Mouse (Mus musculus) megakaryocyte, adult 5-6 weeks (primary cell): ENCODE data around the gene Rarres2. TPM values are rescaled to one million over a fixed set of nuclear protein-coding genes. Genes with fewer than 3 reads are reported as not detected.
A peak's percentile ranks its signal among the peaks of the same experiment; 100 is the strongest.

ENCODE experiments used
- ATAC-seq: 2 replicates; pipeline ENCODE4 v1.8.0; 2016; ENCODE audit warnings: mild to moderate bottlenecking, inconsistent platforms; ENCODE audit not compliant: poor library complexity, severe bottlenecking
- total RNA-seq, 2 experiments: library from RNA; stranded (forward) in 1 of 2; stranded (reverse) in 1 of 2; fragments of 153-499, 151-499 nt in 1 of 2; fragments of 221-1000, 200-1000 nt in 1 of 2; gene quantifications; 2 replicates each; pipeline versions ENCODE4 v1.2.3 to v1.2.4; 2015 to 2017

The Rarres2 gene
- total RNA-seq, 2 experiments from 2014 or later = 0.15 to 0.74 TPM

- no peak for ATAC-seq
Measured at GRCm38 (mm10) chr6:48581257-48581656, 8.7 kb upstream of the Rarres2 start.

- ATAC-seq = peak; percentile 81
Measured at GRCm38 (mm10) chr6:48579215-48579648, 6.6 kb upstream of the Rarres2 start.

- no peak for ATAC-seq
Measured at GRCm38 (mm10) chr6:48578736-48579135, 6.1 kb upstream of the Rarres2 start.

GRCm38 (mm10) chr6:48573981-48574380, 1.4 kb upstream of the Rarres2 start:
- ATAC-seq = no peak

GRCm38 (mm10) chr6:48573280-48573679, 691 bp upstream of the Rarres2 start:
- no peak for ATAC-seq

GRCm38 (mm10) chr6:48572014-48572413, 575 bp downstream of the Rarres2 start:
- ATAC-seq = no peak

GRCm38 (mm10) chr6:48569065-48569807, 3.4 kb downstream of the Rarres2 start:
- no peak for ATAC-seq

- ATAC-seq = no peak
Measured at GRCm38 (mm10) chr6:48568036-48568984, 4.3 kb downstream of the Rarres2 start.

- no peak for ATAC-seq
Measured at GRCm38 (mm10) chr6:48566312-48566711, 6.3 kb downstream of the Rarres2 start.

- no peak for ATAC-seq
Measured at GRCm38 (mm10) chr6:48565693-48566310, 6.8 kb downstream of the Rarres2 start.

- ATAC-seq = no peak
Measured at GRCm38 (mm10) chr6:48555956-48556355, 16.6 kb downstream of the Rarres2 start.

GRCm38 (mm10) chr6:48555104-48555890, 17.3 kb downstream of the Rarres2 start:
- peak; percentile 48 for ATAC-seq

GRCm38 (mm10) chr6:48554280-48555103, 18.1 kb downstream of the Rarres2 start, which contains the start of gene Lrrc61:
TSS of gene Lrrc61 (plus strand) at chr6:48554796.
- peak; percentile 94 for ATAC-seq

GRCm38 (mm10) chr6:48553819-48554218, 18.8 kb downstream of the Rarres2 start:
- no peak for ATAC-seq

GRCm38 (mm10) chr6:48552918-48553317, 19.7 kb downstream of the Rarres2 start:
- no peak for ATAC-seq

- no peak for ATAC-seq
Measured at GRCm38 (mm10) chr6:48548314-48548713, 24.3 kb downstream of the Rarres2 start.

- ATAC-seq = no peak
Measured at GRCm38 (mm10) chr6:48546858-48547257, 25.7 kb downstream of the Rarres2 start.

- peak; percentile 60 for ATAC-seq
Measured at GRCm38 (mm10) chr6:48546271-48546670, 26.3 kb downstream of the Rarres2 start.

GRCm38 (mm10) chr6:48545251-48545650, 27.3 kb downstream of the Rarres2 start:
- no peak for ATAC-seq
